Mouse (Mus musculus) forebrain, embryonic 11.5 days (tissue): ENCODE results near the gene Upk3a. TPM values are rescaled to one million over a fixed set of nuclear protein-coding genes. Genes with fewer than 3 reads are reported as not detected.

ENCODE experiments used
- ATAC-seq: fragments of 200-750 bp; cut with Nextera tagmentation; replicated peaks from 2 replicates; pipeline ENCODE4 v1.8.0; 2017; ENCODE audit warnings: moderate TSS enrichment; ENCODE audit not compliant: low FRiP score
- DNase-seq: peaks from one replicate; pipeline ENCODE4 v3.0.0-alpha.2; 2017; ENCODE audit warnings: low spot score
- H3K27ac ChIP-seq: fragments of 300-500 bp; sonication (generic); 2 replicates; pipeline ENCODE4 v1.5.1; 2014; ENCODE audit warnings: low read depth, low read length
- H3K27me3 ChIP-seq: fragments of 300-500 bp; sonication (generic); 2 replicates; pipeline ENCODE4 v1.6.1; 2014; ENCODE audit warnings: mild to moderate bottlenecking, low read length, mixed read lengths; ENCODE audit not compliant: control insufficient read depth, insufficient read depth
- H3K36me3 ChIP-seq: fragments of 300-500 bp; sonication (generic); 2 replicates; pipeline ENCODE4 v1.6.1; 2014; ENCODE audit warnings: mild to moderate bottlenecking, low read length, moderate library complexity, mixed read lengths; ENCODE audit not compliant: control insufficient read depth, insufficient read depth
- H3K4me1 ChIP-seq: fragments of 300-500 bp; sonication (generic); replicated peaks from 2 replicates; pipeline ENCODE4 v1.6.1; 2014; ENCODE audit warnings: low read length, mixed read lengths; ENCODE audit not compliant: control insufficient read depth, insufficient read depth
- H3K4me2 ChIP-seq: fragments of 300-500 bp; sonication (generic); 2 replicates; pipeline ENCODE4 v1.6.1; 2014; ENCODE audit warnings: low read depth, mild to moderate bottlenecking, low read length, moderate library complexity, mixed read lengths; ENCODE audit not compliant: severe bottlenecking
- H3K4me3 ChIP-seq: fragments of 300-500 bp; sonication (generic); 2 replicates; pipeline ENCODE4 v1.5.1; 2014; ENCODE audit warnings: low read depth, low read length
- H3K9ac ChIP-seq: fragments of 300-500 bp; sonication (generic); 2 replicates; pipeline ENCODE4 v1.6.1; 2014; ENCODE audit warnings: low read length
- H3K9me3 ChIP-seq: fragments of 300-500 bp; sonication (generic); 2 replicates; pipeline ENCODE4 v1.6.1; 2016; ENCODE audit warnings: low read length, mixed read lengths; ENCODE audit not compliant: control insufficient read depth
- WGBS: fragments of 180-500 bp; shearing (Covaris S2); extraction: QIAGEN DNeasy Blood & Tissue Kit; methylation state at CpG from one replicate; pipeline ENCODE4 v1.1.7; 2014; 5-methylcytosine and 5-hydroxymethylcytosine counted together
- polyA plus RNA-seq: library from polyadenylated mRNA; unstranded; fragments of >200 nt; fragmentation: Nextera tagmentation; extraction: Ambion mirVana; gene quantifications from 2 replicates; pipeline ENCODE4 v1.2.1, GENCODE M21; 2014

Upk3a gene
- polyA plus RNA-seq, 1 experiment from 2014 or later = not detected

DNA sequence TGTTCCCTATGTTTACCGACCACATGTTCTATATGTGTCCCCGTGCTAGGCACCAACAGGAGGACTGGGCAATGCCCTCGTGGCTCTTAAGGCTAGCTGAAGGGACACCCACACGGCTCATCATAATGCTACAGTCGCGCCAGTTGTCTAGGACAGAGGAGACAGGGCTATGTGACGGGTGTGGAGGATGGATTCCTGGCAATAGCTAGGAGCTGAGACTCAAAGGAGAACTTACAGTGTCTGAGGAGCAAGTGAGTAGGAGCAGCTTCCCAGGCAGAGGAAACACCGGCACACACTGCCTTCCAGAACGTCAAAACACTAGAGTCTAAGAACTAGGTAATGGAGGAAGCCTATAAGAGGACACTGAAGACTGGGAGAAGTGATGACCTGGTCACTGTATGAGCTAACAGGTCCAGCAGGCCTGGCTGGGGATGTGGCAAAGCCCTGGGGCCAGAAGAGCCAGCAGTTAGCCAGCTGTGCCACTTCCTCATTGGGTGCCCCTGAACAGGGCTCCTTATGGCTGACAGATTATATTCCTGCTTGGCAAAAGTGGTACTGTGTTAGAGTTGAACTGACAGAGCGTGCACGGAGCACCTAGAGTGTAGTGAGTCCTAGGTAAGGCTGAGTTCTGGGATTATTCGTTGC is 31.3 kb upstream of the Upk3a start:
- H3K27me3 ChIP-seq = no peaks in the 10 kb centered on the region
- no peak overlapping the region for H3K27ac ChIP-seq
- ATAC-seq (no peak), DNase-seq (no peak)
- no peaks in the 10 kb centered on the region for H3K36me3 ChIP-seq
- H3K4me2 ChIP-seq = no peak overlapping the region
- H3K9me3 ChIP-seq = no peaks in the 10 kb centered on the region
- H3K9ac ChIP-seq = no peak overlapping the region
- no peak overlapping the region for H3K4me3 ChIP-seq
- 90% methylated on average over 12 of the region's 12 CpGs for WGBS
- peaks cover 4% of the 10 kb centered on the region; the same call in 1 of the 2 replicates for H3K4me1 ChIP-seq

DNA sequence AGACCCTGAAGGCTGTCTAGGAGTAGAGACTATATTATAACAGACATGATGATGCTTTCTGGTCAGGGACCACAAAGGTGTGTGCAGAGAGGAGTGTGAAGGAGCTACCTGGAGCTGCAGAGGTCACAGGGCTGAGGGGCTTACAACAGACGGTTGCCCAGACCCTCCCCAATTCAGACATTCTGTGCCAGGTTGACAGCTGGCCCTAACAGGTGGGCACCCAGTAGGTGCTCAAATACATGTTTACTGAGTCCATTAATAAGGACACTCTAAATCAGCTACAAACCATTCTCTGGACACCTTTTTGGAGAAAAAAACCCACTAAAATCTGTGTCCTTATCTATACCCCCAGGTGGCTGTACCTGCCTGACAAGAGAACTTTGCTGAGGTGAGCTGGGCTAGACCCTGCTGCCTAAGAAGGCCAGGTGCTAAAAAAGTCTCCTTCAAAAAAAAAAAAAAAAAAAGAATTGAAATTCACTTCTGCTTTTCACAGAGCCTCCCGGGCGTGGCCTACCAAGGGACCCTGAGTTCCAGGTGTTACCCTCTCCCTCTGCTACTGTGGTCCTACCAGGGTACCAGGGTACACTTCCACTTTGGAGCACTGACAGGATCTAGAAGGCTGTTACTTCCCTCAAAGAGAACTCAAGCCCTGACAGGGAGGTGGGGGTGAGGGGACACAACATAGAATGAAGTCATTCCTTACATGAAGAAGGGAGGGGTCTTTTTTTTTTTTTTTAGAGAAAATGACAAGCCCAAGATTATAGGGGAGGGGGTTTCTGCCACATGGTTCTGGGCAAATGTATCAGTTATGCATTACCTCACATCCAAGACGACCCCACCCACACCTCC is 30.5 kb upstream of the Upk3a start:
- Histone ChIP-seq H3K9ac (peak overlapping the region; percentile 87), H3K4me2 (peak overlapping the region; percentile 78), H3K27ac (no peak overlapping the region), H3K27me3 (no peaks in the 10 kb centered on the region), H3K36me3 (no peaks in the 10 kb centered on the region), H3K4me3 (peak overlapping the region; percentile 88), H3K4me1 (peaks cover 4% of the 10 kb centered on the region; the same call in 1 of the 2 replicates), H3K9me3 (no peaks in the 10 kb centered on the region)
- no peak for DNase-seq
- 68% methylated on average over 4 of the region's 4 CpGs for WGBS
- ATAC-seq = no peak

- Histone ChIP-seq H3K27ac (no peak overlapping the region), H3K4me1 (peaks cover 4% of the 10 kb centered on the region; the same call in 1 of the 2 replicates), H3K9me3 (no peaks in the 10 kb centered on the region), H3K9ac (peak overlapping the region; percentile 87), H3K36me3 (no peaks in the 10 kb centered on the region), H3K27me3 (no peaks in the 10 kb centered on the region), H3K4me2 (peak overlapping the region; percentile 78), H3K4me3 (peak overlapping the region; percentile 88)
- ATAC-seq = peak; percentile 49
- peak; percentile 80 for DNase-seq
- WGBS = 1% methylated on average over 38 of the region's 53 CpGs
These were observed 29.7 kb upstream of the Upk3a start for GRCm38 (mm10) chr15:84987020-84987815.

DNA sequence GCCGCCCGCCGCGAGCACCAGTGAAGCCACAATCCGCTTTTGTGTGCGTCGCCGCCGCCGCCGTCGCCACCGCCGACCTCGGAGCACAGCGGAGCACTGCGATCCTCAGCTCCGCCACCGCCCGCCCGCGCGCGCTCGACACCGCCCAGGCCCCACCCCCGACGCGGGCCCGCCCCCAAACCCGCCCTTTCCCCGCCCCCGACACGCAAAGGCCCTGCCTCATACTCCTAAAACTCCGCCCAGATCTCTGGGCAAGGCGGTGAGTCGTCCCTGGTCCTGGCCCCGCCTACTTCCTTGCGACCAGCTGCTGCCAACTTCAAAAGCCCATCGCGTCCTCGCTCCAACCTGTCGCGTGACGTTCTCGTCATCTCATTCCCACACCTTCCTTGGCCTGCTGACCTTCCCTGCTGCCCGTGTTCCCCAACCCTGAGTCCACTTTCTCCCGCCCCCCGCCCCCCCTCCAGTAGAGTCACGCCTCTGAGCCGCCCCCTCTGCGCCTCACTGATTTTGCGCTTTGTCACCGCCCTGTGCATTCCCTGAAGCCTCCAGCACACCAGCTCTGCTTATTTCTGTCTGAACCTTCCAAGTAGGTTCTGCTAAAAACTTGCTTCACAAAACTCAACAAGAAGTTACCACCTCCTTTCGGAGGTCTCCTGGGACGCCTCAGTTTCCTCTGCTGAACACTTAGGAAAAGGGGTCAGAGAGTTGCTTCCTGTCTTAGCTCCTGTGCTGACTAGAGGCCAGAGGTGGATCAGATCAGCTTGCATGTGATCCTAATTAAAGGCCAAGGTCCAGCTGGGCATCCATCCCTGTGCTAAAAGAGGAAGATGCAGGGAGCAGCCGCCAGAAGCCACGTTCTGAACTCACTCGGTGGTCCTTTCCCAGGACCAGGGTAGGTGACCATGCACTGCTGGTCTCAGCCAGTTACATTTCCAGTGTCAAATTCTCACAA is 28.8 kb upstream of the Upk3a start, which contains the start of gene 5031439G07Rik:
Gene 5031439G07Rik (minus strand): TSS at position 678 of the 952 bp plus-strand sequence.
- peaks cover 4% of the 10 kb centered on the region; the same call in 1 of the 2 replicates for H3K4me1 ChIP-seq
- WGBS = 2% methylated on average over 44 of the region's 59 CpGs
- peak within 1 kb of the TSS; percentile 87 for H3K9ac ChIP-seq
- no peaks in the 10 kb centered on the region for H3K27me3 ChIP-seq
- no peak within 1 kb of the TSS for H3K27ac ChIP-seq
- peak; percentile 92 for ATAC-seq
- peak within 1 kb of the TSS; percentile 88 for H3K4me3 ChIP-seq
- peak; percentile 99 for DNase-seq
- H3K36me3 ChIP-seq = no peaks in the 10 kb centered on the region
- peak within 1 kb of the TSS; percentile 78 for H3K4me2 ChIP-seq
- H3K9me3 ChIP-seq = no peaks in the 10 kb centered on the region

GRCm38 (mm10) chr15:84989098-84989497 is 27.8 kb upstream of the Upk3a start:
- no peak for ATAC-seq
- H3K9ac ChIP-seq = no peak overlapping the region
- WGBS = 72% methylated on average over 3 of the region's 3 CpGs

DNA sequence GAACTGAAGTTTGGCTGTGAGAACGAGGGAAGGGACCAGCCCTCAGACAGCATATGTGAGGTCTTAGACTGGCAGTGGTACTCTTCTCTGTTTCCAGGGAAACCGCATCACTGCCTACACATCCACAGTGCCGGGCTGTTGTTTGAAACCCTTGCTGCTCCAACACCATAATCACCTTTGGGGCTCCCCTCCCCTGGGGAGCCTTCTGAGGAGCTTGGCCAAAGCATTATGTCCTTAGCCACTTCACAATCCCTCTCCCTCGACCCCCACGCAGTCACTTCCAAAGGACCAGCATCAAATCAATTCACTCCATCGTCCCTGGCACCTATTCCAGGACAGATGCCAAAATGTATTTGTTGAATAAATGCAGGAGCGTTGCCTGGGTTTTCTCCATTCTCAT is 27.2 kb upstream of the Upk3a start:
- Histone ChIP-seq H3K4me1 (peaks cover 4% of the 10 kb centered on the region; the same call in 1 of the 2 replicates), H3K36me3 (no peaks in the 10 kb centered on the region), H3K9me3 (no peaks in the 10 kb centered on the region), H3K9ac (no peak overlapping the region), H3K4me3 (no peak overlapping the region), H3K4me2 (no peak overlapping the region), H3K27ac (no peak overlapping the region), H3K27me3 (no peaks in the 10 kb centered on the region)
- DNase-seq (no peak), ATAC-seq (no peak)
- 69% methylated on average over 7 of the region's 7 CpGs for WGBS

More at GRCm38 (mm10) chr15:84989098-84989497, 27.8 kb upstream of the Upk3a start:
- DNase-seq = peak; percentile 26
- H3K36me3 ChIP-seq = no peaks in the 10 kb centered on the region
- H3K27me3 ChIP-seq = no peaks in the 10 kb centered on the region
- no peak overlapping the region for H3K27ac ChIP-seq
- H3K9me3 ChIP-seq = no peaks in the 10 kb centered on the region
- no peak overlapping the region for H3K4me2 ChIP-seq
- peaks cover 4% of the 10 kb centered on the region; the same call in 1 of the 2 replicates for H3K4me1 ChIP-seq
- no peak overlapping the region for H3K4me3 ChIP-seq

GRCm38 (mm10) chr15:84994498-84994897 is 22.4 kb upstream of the Upk3a start:
- Histone ChIP-seq H3K36me3 (no peaks in the 10 kb centered on the region), H3K4me1 (no peaks in the 10 kb centered on the region; the same call in 1 of the 2 replicates), H3K9me3 (no peaks in the 10 kb centered on the region), H3K4me2 (no peak overlapping the region), H3K9ac (no peak overlapping the region), H3K27me3 (no peaks in the 10 kb centered on the region), H3K27ac (no peak overlapping the region), H3K4me3 (no peak overlapping the region)
- WGBS = 45% methylated on average over 6 of the region's 6 CpGs
- DNase-seq (no peak), ATAC-seq (no peak)
